Mouse (Mus musculus): Measurements from ENCODE around the gene Btbd3. TPM values are rescaled to one million over a fixed set of nuclear protein-coding genes. Genes with fewer than 3 reads are reported as not detected.

Btbd3 gene
- total RNA-seq (2021), result 20.9 and 24.6 TPM in 2 replicates
- long read RNA-seq, full-length matches to known transcripts, result 5 of 7 reads
- long read RNA-seq, partial matches to known transcripts, result 1 of 7 reads
- long read RNA-seq, other reads (novel, unspliced or antisense), result 1 of 7 reads

- peak; percentile 98 for DNase-seq
These were observed at the start of gene Btbd3 for GRCm38 (mm10) chr2:138256411-138256810. Btbd3 (plus strand) TSS chr2:138256565.

GRCm38 (mm10) chr2:138215561-138215960, 40.8 kb upstream of the Btbd3 start:
- peak; percentile 55 for DNase-seq

GRCm38 (mm10) chr2:138220269-138220668, 36.1 kb upstream of the Btbd3 start:
- DNase-seq, result no peak

GRCm38 (mm10) chr2:138232247-138232646, 24.1 kb upstream of the Btbd3 start:
- DNase-seq, result no peak

- DNase-seq, result no peak
These were observed 20.2 kb upstream of the Btbd3 start for GRCm38 (mm10) chr2:138236149-138236548.

- no peak for DNase-seq
These were observed 13.9 kb upstream of the Btbd3 start for GRCm38 (mm10) chr2:138242452-138242851.

GRCm38 (mm10) chr2:138245631-138246289, 10.6 kb upstream of the Btbd3 start:
- DNase-seq, result no peak

GRCm38 (mm10) chr2:138247986-138248385, 8.4 kb upstream of the Btbd3 start:
- no peak for DNase-seq

GRCm38 (mm10) chr2:138256851-138257471, 596 bp downstream of the Btbd3 start:
- DNase-seq, result peak; percentile 55

GRCm38 (mm10) chr2:138257692-138258315, 1.4 kb downstream of the Btbd3 start:
- peak; percentile 35 for DNase-seq

- DNase-seq, result no peak
These were observed 4.8 kb downstream of the Btbd3 start for GRCm38 (mm10) chr2:138261140-138261539.

GRCm38 (mm10) chr2:138262885-138263284, 6.5 kb downstream of the Btbd3 start:
- DNase-seq, result no peak

- DNase-seq, result peak; percentile 56
These were observed 9.1 kb downstream of the Btbd3 start for GRCm38 (mm10) chr2:138265356-138266005.

GRCm38 (mm10) chr2:138266679-138267078, 10.3 kb downstream of the Btbd3 start:
- no peak for DNase-seq

GRCm38 (mm10) chr2:138267852-138268513, 11.6 kb downstream of the Btbd3 start:
- DNase-seq, result no peak

- DNase-seq, result no peak
These were observed 13.0 kb downstream of the Btbd3 start for GRCm38 (mm10) chr2:138269330-138269729.

- DNase-seq, result no peak
These were observed 17.2 kb downstream of the Btbd3 start for GRCm38 (mm10) chr2:138273404-138274073.

GRCm38 (mm10) chr2:138274086-138274485, 17.7 kb downstream of the Btbd3 start:
- DNase-seq, result no peak

GRCm38 (mm10) chr2:138277842-138278691, 21.7 kb downstream of the Btbd3 start:
- DNase-seq, result peak; percentile 67

- DNase-seq, result no peak
These were observed 22.7 kb downstream of the Btbd3 start for GRCm38 (mm10) chr2:138278853-138279640.

All from adrenal gland, postnatal 25 days (tissue).